Mouse (Mus musculus) cerebellum, postnatal 25 days (tissue): ENCODE results near the gene Kctd19.

Experiments used
- DNase-seq, 2 experiments: peaks; one replicate each; pipeline ENCODE4 v3.0.0; 2021; ENCODE audit warnings: mixed read lengths in 2 of 2

The Kctd19 gene

DNA sequence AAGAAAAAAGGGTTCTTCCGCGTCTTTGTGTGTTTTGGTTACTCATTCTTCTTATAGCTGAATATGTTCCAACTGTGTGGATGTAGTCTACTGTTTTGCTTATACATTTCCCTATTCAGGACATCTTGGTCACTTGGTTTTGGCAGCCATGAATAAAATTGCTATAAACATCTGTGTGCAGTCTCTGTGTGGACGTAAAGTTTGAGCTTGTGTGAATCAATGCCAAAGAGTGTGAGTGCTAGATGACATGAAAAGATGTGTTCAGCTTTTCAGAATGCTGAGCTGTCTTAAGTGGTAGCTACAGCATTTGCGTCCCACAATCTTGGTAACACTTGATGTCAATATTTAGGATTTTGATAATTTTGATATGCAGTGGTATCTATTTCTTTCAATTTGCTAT, 6.5 kb upstream of the Kctd19 start:
- DNase-seq, result no peak

DNA sequence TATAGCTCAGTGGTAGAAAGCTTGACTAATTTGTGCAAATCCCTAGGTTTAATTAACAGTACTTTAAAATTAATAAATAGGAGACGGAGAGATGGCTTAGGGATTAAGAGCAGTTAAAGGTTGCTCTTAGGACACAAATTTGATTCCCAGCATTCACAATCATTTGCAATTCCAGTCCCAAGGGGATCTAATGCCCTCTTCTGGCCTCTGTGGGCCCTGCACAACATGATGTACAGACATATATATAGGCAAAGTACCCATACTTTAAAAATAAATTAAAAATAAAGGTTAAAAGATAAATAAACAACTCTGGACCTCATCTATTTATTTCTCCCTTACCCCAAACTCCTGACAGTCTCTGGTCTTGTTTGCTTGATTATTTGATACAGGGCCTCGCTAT, 5.7 kb upstream of the Kctd19 start:
- DNase-seq, result no peak

DNA sequence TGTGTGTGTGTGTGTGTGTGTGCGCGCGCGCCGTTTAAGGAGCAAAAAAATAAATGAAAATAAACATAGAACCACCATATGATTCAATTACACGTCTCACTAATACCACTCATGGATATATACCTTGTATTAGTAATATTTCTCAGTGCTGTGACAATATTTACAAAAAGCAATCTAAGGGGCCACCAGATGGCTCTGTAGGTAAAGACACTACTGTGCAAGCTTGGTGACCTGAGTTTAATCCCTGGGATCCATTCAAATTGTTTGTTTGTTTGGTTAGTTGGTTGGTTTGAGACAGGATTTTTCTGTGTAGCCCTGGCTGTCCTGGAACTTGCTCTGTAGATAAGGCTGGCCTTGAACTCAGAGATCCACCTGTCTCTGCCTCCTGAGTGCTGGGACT, 3.4 kb downstream of the Kctd19 start:
- no peak for DNase-seq

DNA sequence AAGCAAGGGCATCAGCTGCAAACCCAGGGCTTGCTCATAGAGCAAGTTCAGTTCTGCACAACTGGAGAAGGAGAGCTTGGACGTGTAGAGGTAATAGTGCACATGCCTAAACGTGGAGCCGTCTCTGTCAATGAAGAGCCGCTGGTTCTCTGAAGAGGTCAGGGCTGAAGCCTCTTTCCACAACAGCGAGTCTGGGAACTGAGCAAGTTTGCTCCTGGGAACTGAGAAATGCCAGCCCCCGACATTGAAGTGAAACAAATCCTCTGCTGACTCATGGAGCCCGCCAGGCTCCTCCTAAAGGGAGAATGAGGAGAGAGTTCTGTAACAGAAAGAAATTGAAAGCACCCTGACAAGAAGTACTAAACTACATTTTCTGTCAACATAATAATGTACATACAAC, 5.0 kb downstream of the Kctd19 start:
- DNase-seq, result no peak

DNA sequence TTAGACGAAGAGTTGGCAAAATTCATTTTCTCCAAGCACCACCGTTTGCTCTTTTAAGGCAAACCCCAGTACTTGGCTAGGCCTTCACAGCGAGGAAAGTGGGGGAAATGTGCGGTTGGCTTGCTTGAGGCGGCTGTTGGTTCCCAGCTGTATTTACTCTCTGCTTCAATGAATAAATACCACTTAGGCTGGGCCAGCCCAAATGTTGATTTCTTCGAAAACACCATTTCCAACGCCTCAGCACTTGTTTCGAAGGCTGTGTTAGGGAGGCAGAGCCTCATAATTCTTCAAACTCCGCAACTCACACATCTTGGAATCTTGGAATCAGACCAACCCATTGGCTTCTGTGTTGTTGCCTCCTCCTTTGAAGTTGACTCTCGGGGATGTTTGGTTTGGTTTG, 6.9 kb downstream of the Kctd19 start:
- no peak for DNase-seq

DNA sequence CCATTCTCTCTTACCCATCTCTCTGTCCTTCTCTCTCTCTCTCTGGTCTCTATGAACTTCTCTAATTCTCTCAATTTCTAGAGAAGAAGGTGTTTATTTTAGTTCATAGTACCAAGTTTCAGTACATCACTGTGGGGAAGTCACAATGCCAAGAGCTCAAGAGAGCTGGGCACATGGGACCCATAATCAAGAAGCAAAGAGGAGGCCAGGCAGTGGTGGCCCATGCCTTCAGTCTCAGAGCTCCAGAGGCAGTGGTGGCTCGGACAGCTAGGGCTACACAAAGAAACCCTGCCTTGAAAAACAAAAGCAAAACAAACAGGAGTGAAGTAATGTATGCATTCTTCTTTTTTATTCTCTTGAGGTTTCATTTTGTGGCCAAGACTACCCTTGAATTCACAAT, 8.8 kb downstream of the Kctd19 start:
- DNase-seq, result no peak

DNA sequence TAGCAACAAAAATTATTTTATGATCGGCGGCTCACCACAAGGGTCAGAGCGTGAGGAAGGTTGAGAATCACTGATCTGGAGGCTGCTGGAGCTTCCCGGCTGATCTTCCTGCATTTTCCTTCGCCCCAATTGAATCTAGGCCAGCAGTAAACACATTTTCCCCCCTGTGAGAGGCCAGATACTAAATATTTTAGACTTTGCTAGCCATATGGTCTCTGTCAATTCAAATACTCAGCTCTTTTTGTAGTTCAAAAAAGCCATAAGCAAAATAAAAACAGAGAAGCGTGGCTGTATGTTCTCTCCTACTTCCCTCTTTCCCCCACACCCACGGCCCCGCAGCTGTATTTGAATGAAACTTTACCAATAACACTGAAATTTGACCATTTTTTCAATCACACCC, 9.8 kb downstream of the Kctd19 start:
- DNase-seq, result no peak

DNA sequence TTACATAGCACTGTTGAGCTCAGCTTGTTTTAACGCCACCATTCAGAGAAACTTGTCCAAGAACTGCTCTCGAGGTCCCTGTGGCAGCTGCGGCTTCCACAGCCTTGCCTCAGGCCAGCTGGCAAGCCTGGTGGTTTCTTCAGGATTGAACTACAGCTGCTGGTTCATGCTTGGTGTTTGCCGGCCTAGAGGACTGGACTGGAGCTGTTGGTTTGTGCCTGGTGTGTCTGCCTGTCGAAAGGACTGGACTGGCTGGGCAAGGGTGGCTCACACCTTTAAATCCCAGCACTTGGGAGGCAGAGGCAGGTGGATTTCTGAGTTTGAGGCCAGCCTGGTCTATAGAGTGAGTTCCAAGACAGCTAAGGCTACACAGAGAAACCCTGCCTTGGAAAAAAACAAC, 13.3 kb downstream of the Kctd19 start:
- no peak for DNase-seq

DNA sequence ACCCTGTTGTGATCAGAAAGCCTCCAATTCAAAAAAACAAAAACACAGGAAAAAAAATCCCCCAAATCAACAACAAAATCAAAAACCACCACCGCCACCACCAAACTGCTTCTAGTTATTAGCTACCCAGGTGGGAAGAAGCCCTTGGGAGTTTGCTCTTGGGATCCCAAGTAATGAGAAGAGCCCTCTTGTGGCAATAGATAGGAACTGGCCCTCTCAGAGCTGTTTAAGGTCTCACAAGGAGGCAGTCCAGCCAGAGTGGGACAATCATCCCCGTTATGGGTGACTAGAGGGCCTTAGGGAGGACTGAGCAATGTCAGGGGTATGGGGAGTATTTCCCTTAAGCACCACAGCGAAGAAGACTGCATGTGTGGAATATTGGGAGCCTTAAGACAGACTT, 15.6 kb downstream of the Kctd19 start:
- DNase-seq, result peak; percentile 49 to 71

DNA sequence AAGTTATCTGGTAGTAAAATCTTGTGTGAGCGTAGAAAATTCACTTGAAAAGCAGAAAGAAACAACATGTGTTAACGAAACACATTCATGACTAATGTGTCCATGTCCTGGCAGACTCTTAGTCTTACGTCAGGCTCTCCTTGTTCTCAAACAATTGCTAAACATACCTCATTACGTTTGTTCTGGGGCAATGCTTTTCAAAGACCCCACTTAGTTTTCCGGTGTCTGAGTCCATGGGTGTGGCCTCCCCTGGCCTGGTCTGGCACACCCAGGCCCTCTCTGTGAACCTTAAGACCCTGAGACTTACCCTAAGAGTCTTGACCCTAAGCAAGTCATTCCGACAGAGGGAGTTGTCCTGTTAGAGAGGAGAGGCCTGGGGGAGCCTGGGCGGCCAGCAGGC, 19.4 kb downstream of the Kctd19 start:
- no peak for DNase-seq

DNA sequence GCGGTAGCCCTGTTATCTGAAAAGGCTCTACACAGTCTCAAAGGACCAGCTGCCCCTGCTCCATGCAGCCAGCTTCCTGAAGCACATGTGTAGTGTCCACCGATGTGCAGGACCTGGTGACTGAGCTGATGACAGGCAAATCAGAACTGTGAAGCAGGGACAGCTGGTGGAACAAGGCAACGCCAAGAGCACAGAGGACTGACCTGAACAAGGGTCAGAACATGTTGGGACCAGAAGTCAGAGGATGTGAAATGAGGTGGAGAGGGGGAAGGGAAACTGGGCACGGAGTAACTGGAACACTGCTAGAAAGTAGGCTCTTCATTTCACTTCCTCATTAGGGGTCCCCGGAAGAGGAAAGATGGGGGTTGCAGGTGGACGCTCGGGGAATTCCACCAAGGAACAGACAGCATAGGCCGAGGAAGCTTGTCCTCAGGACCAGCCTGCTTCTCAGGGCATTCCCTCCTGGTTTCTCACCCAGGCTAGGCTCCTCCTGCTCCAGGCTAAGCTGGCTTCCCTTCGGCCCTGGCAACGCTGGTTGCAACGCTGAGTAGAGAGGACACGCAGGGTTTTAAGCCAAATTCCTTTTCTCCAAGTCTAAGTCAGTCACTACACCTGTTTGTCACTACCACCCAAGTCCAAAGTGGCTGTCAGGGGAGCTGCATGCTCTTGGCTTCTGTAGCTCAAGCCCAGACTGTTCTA, 20.1 kb downstream of the Kctd19 start:
- DNase-seq, result no peak

DNA sequence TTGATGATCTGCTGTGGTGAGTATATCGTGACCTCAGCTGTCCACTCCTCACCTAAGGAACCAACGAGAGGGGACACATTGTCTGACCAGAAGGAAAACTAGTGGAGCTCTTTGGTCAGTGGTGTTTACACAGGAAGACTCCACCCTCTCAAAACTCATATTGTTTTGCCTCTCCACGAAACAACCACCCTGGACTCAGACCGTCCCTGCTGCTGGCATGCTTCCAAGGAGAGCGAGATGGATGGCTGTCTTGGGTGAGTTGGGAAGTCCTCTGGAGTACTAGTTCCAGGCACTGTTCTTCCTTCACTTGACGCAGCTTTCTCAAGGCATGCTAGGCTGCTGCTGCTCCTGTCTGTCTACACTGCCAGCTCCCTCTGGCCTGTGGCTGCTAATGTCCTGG, 24.2 kb downstream of the Kctd19 start:
- no peak for DNase-seq

DNA sequence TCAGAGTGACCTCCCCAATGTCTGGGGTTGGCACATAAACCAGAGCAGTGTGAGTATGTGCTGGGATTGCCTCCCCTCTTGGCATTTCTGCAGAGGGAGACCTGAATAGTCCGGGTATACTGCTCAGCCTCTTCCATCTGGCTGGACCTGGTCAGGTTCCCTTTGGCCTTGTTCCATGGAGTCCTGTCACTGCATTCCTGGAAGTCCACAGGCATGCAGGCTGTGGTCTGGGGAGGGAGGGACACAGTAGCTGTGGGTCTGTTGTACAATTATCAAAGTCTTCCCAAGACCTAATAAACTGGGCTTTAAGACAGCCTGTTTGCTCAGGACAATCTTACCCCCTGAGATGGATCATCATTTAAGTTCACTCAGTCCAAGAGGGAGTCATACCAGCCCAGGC, 26.2 kb downstream of the Kctd19 start:
- peak; percentile 46 to 63 for DNase-seq

DNA sequence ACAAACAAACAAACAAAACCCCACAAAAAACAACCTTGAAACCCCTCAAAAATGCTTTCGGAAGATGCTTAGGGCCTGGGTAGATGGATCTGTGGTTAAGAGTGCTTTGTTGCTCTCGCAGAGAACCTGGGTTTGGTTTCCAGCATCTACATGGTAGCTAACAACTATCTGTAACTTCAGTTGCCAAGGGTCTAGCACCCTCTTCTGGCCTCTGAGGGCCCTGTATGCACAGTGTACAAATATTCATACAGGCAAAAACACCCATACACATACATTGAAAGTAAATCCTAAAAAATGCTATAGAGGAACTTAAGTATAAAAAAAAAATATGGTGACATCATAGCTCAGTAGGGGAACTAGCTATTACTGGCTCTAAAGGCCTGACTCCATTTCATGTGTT, 29.2 kb downstream of the Kctd19 start:
- no peak for DNase-seq

DNA sequence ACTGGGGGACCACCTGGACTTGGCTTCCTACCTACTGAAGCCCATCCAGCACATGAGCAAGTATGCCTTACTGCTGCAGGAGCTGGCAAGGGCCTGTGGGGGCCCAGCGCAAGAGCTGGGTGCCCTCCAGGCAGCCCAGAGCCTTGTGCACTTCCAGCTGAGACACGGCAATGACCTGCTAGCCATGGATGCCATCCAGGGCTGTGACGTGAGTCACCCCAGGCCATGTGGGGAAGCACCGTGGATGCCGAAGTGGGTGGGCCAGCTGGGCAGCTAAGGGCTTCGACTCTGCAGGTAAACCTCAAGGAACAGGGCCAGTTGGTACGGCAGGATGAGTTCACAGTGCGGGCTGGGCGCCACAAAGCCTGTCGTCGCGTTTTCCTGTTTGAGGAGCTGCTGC, 33.0 kb downstream of the Kctd19 start:
- DNase-seq, result no peak

DNA sequence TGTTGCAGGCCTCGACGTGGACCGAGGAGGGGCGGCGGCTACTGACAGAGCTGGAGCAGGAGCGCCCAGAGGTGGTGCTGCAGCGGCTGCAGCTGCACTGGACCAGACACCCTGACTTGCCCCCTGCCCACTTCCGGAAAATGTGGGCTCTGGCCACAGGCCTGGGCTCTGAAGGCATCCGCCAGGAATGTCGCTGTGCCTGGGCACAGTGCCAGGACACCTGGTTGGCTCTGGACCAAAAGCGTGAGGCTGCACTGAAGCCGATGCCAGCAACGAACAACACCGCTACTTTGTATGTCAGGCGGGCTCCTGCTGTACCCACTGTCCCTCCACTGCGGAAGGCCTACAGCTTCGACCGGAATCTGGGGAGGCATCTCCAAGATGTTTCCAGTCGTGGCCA, 34.6 kb downstream of the Kctd19 start:
- DNase-seq, result peak; percentile 68 to 76

DNA sequence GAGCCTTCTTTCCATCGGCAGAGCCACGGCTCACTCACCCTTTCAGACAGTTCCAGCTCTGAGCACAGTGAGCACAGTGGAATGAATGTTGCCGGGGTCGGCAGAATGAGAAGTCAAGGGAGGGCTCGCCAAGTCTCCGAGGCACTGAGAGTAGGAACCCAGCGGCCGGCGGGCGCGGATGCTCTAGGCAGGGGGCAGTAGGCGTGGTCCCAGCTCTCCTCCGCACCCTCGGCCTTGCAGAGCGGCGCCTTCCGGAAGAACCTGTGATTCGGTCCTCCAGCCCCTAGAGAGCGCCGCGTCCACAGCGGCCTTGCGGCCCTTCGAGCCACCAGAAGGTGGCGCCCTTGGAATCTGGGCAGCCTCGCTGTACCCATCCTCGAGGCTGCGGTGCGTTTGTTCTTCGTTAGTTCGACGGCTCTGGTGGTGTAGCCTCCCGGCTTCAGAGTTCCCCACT, 38.8 kb downstream of the Kctd19 start:
- peak; percentile 31 to 60 for DNase-seq

DNA sequence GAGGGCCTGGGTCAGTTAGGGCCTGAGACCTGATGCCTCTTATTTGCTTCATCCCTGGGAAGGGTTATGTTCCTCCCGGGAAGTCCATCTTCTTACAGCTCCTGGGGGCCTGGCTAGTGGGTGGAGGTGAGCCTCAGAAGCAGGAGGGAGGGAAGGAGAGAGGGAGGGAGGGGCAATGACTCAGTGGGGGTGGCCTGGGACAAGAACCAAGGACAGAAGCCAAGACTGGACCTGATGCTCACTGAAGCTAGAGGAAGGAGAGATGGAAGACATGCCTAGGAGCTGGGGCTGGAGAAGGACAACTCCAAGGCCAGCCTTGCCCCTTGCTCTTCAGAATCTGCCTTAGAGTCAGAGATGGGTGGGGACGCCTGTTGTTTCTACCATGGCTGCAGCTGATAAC, 40.3 kb downstream of the Kctd19 start, which contains the start of gene Plekhg4:
Plekhg4 (plus strand) TSS at position 243 of the 400 bp plus-strand sequence.
- DNase-seq, result no peak

DNA sequence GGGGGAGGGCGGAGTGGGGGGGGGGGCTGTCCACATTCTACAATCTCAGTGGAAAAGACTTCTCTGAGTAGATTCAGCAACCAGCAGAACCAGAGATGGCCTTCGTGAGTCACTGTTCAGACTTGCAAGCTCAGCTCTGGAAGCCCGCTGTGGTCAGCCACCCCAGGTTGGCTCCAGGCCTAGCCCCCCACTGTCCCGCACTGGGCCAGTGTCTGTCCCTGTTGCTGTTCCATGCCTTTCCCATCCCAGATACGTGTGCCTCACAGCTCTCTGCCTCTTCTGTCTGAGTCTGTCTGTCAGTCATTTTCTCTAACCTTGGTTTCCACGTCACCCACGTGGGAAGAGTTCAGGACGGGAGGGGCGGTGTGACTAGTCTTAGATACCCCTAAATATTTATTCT, 40.8 kb downstream of the Kctd19 start:
- DNase-seq, result peak; percentile 57 to 72

DNA sequence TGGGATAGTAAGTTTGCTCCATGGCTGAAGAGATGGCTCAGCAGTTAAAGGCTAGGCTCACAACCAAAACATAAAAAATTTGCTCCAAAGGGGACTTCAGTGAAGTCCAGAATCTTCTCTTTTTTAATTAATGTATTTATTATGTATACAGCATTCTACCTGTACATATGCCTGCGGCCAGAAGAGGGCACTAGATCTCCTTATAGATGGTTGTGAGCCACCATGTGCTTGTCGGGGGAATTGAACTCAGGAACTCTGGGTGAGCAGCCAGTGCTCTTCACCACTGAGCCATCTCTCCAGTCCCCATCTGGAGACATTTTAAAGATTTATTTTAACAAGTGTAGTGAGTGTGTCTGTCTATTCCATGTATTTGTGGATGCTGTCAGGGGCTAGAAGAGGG, 46.2 kb downstream of the Kctd19 start:
- no peak for DNase-seq

DNA sequence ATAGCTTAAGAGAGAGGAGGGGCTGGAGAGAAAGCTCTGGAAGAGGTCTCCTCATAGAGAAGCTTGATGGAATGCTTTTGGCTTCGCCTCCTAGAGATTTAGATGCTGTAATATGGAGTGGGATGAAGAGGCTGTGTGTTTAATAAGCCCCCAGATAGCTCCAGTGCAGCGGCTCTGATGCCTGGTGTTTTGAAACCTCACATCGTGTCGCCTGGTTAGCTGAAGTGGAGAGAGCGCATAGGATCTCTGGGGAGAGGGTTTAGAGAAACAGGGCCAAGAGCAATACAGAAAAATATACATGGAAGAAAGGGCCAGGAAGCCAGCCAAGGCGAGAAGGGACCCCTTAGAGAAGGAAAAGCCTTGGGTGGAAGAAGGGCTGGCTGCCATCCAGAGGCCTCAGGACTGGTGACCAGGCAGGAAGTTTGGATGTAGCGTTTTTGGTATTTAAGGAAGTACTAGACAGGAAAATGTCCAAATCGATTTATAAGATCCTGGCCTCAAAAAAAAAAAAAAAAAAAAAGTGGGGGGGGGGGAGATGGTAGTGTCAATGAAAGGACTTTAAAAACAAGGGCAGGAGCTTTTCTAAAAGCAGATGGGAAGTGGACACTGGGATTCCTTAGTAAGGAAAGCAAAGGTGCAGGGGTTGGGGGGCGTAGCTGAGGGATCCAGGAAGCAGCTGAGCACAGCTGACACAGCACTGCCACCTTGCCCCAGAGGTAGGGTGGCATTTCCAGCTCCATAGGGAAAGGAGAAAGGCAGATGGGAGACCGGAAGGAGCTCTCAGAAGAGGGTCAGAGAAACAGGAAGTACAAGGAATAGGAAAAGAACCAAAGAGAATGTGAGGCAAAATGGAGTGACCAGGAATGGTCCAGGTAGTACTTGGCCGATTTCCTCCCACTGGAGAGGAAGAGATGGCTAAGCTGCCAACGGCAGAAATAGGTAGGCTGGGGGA, 51.3 kb downstream of the Kctd19 start:
- no peak for DNase-seq

DNA sequence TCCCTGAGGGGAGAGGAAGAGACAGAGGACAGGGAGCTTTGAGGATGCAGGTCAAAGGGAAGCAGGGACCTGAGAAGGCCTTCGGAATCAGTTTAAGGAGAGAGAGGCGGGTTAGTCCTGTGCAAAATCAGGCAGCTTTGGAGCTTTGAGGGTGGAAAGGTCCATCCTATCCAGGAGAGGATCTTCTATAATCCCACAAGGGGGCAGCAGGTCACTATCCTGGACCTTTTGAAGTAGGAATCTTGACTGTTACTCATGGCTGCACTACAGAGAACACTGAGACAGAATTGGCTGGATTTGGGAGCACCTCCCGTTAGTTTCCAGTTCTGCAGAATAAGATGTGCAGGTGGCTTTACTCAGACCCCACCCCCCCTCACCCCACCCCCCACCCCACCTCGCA, 53.7 kb downstream of the Kctd19 start:
- DNase-seq, result peak in 1 of 2 experiments; percentile 57

DNA sequence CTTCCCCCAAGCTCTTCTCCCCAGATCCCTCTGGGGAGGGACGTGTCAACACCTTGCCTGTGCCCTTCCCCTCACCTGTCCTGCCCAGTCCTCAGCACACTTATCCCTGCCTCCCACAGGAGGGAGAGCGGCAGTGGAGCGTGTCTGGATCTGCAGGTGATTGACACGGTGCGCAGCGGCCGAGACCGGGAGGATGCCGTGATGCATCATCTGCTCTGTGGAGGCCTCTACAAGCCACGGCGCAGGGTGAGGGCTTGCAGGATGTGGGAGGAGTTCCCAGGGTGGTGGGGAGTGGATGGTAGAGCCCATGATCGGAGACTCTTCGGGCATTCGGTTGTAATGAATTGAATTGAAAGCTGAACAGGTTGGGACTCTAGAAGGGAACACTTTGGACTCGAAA, 54.1 kb downstream of the Kctd19 start:
- DNase-seq, result no peak

DNA sequence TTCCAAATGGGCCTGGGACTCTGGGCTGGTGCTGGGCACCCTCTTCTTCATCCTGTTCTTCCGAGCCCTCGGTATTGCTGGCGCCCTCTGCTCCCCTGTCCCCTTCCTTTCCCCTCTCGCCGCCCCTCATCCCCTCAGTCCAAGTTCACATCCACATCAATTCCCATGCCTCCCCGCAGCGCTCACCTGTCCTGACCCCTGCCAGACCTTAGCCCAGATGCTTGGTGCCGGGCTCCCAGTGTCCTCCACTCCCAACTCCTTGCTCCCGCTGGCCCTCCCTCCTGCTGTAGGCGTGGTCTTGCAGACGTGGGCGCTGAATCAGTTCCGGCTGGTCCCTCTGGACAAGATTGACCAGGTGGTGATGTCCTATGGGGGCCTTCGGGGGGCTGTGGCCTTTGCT, 56.6 kb downstream of the Kctd19 start:
- DNase-seq, result no peak
